In the genomic region with DNA sequence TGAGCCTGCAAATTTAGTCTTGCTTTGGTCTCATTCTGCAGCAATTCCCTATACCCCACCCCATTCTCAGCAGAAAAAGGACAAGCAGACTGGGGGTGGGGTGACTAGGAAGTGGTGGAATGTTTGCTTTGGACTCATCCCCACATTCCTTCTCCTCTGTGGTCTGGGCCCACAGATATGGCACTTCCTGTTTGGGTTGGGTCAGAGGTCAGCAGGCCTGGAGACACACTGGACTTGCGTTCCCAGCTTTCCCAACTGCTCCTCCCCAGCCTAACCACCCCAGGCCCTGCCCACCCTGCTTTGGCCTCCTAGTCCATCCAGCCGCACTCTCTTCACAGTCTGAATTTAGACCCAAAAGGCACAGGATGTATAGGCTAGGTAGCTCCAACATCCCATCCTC, we compare ENCODE assay signal across 12 mouse cellular contexts. TPM values are rescaled to one million over a fixed set of nuclear protein-coding genes. Genes with fewer than 3 reads are reported as not detected.
DNase-seq lines count a peak whose midpoint lies in the region; ATAC-seq and TF ChIP-seq lines count a peak whose summit lies in the region.
"Had no signal": no experiment of that assay in that cellular context is flagged by ENCODE, and none has a peak within 500 bp of the region (broad histone marks: within the 10 kb centered on the region; RNA-seq: fewer than 3 reads in every experiment).

No protein-coding gene starts in this region.

- H3K27ac ChIP-seq in heart, postnatal 0 days (ENCODE audit: low read depth) = peak overlapping the region; percentile 64
- peak overlapping the region; percentile 53; the same call in 1 of the 2 replicates for H3K27ac ChIP-seq in testis, adult 2 months (ENCODE audit: control insufficient read depth, insufficient read depth, low read depth, low read length)
- H3K27ac ChIP-seq in hindbrain, embryonic 12.5 days = no peak overlapping the region
- H3K27ac ChIP-seq in midbrain, embryonic 11.5 days (ENCODE audit: low read depth, low read length) = no peak overlapping the region
- H3K27ac ChIP-seq: macrophage had no signal

- 72% methylated on average over 2 of the region's 2 CpGs for WGBS in heart, postnatal 0 days
- 62% methylated on average over 2 of the region's 2 CpGs for WGBS in hindbrain, embryonic 12.5 days
- WGBS in midbrain, embryonic 11.5 days = 60% methylated on average over 2 of the region's 2 CpGs

- intact Hi-C loops in gastrocnemius, postnatal 36 days (cut with DNase I) = no loop called here
- intact Hi-C loops in gastrocnemius, postnatal 14 days (cut with DNase I; ENCODE audit: low total_unique reads) = no loop called here

- ATAC-seq in heart, postnatal 0 days (ENCODE audit: insufficient read depth, low read depth) = peak; percentile 71
- no peak for ATAC-seq in hindbrain, embryonic 12.5 days (ENCODE audit: low FRiP score)
- no peak for ATAC-seq in midbrain, embryonic 11.5 days (ENCODE audit: low FRiP score)

- H3K9me3 ChIP-seq in heart, postnatal 0 days (replicated peaks; ENCODE audit: control insufficient read depth, low read length) = no peaks in the 10 kb centered on the region
- no peaks in the 10 kb centered on the region for H3K9me3 ChIP-seq in hindbrain, embryonic 12.5 days (replicated peaks)
- no peaks in the 10 kb centered on the region for H3K9me3 ChIP-seq in midbrain, embryonic 11.5 days (ENCODE audit: control insufficient read depth, low read length)

- no peak for TF ChIP-seq POLR2A in testis, adult 2 months (IDR thresholded peaks at IDR 0.05; ENCODE audit: control insufficient read depth, low read depth, low read length)

- TF ChIP-seq CTCF in heart, postnatal 0 days (IDR thresholded peaks at IDR 0.05; ENCODE audit: low read depth) = no peak
- TF ChIP-seq CTCF in testis, adult 2 months (IDR thresholded peaks at IDR 0.05; ENCODE audit: control insufficient read depth, insufficient read depth, insufficient replicate concordance, low read depth, low read length) = no peak

- peak; percentile 31 for DNase-seq in gastrocnemius, postnatal 25 days
- no peak for DNase-seq in gastrocnemius, postnatal 36 days
- peak; percentile 51 for DNase-seq in heart, postnatal 0 days (ENCODE audit: low spot score)
- peak; percentile 46 for DNase-seq in liver
- DNase-seq in midbrain, embryonic 11.5 days (ENCODE audit: low spot score, missing footprints) = no peak
- no peak for DNase-seq in gastrocnemius, postnatal 14 days
- DNase-seq: cerebellum, adult 18-20 months had no signal

- 0 out of 2 replicates have a peak, but pooled peaks have one; percentile 45 for TF ChIP-seq EP300 in heart, postnatal 0 days (IDR thresholded peaks at IDR 0.05; ENCODE audit: low read depth)

- H3K4me2 ChIP-seq in heart, postnatal 0 days (ENCODE audit: low read depth, low read length) = no peak overlapping the region
- H3K4me2 ChIP-seq in hindbrain, embryonic 12.5 days (replicated peaks) = no peak overlapping the region
- H3K4me2 ChIP-seq in midbrain, embryonic 11.5 days = no peak overlapping the region

- no peaks in the 10 kb centered on the region for H3K4me1 ChIP-seq in heart, postnatal 0 days (ENCODE audit: control insufficient read depth, insufficient read depth)
- no peaks in the 10 kb centered on the region for H3K4me1 ChIP-seq in testis, adult 2 months (ENCODE audit: control insufficient read depth, insufficient read depth, low read length)
- 0 out of 2 replicates have a peak, but pooled peaks cover 2% of the 10 kb centered on the region for H3K4me1 ChIP-seq in hindbrain, embryonic 12.5 days
- no peaks in the 10 kb centered on the region for H3K4me1 ChIP-seq in midbrain, embryonic 11.5 days (ENCODE audit: control insufficient read depth, insufficient read depth, low read length)

- no peak overlapping the region for H3K9ac ChIP-seq in heart, postnatal 0 days (replicated peaks; ENCODE audit: low read depth, low read length)
- no peak overlapping the region for H3K9ac ChIP-seq in hindbrain, embryonic 12.5 days
- H3K9ac ChIP-seq in midbrain, embryonic 11.5 days (ENCODE audit: low read length) = no peak overlapping the region

- no peaks in the 10 kb centered on the region for H3K36me3 ChIP-seq in heart, postnatal 0 days (replicated peaks; ENCODE audit: control insufficient read depth, insufficient read depth, low read length)
- no peaks in the 10 kb centered on the region for H3K36me3 ChIP-seq in testis, adult 2 months (ENCODE audit: control insufficient read depth, insufficient read depth, low read length)
- H3K36me3 ChIP-seq in hindbrain, embryonic 12.5 days = no peaks in the 10 kb centered on the region
- no peaks in the 10 kb centered on the region for H3K36me3 ChIP-seq in midbrain, embryonic 11.5 days (ENCODE audit: control insufficient read depth, insufficient read depth, low read length)

- no peaks in the 10 kb centered on the region for H3K27me3 ChIP-seq in heart, postnatal 0 days (ENCODE audit: control insufficient read depth, insufficient read depth, low read length)
- no peaks in the 10 kb centered on the region for H3K27me3 ChIP-seq in testis, adult 2 months (ENCODE audit: control insufficient read depth, insufficient read depth, low read length)
- no peaks in the 10 kb centered on the region; the same call in 1 of the 2 replicates for H3K27me3 ChIP-seq in hindbrain, embryonic 12.5 days
- no peaks in the 10 kb centered on the region for H3K27me3 ChIP-seq in midbrain, embryonic 11.5 days (ENCODE audit: control insufficient read depth, insufficient read depth, low read length)
- H3K27me3 ChIP-seq: CH12.LX had no signal

- no peak overlapping the region for H3K4me3 ChIP-seq in heart, postnatal 0 days (ENCODE audit: low read depth, low read length)
- H3K4me3 ChIP-seq in testis, adult 2 months (ENCODE audit: control insufficient read depth, low read depth, low read length) = no peak overlapping the region
- no peak overlapping the region for H3K4me3 ChIP-seq in hindbrain, embryonic 12.5 days
- no peak overlapping the region for H3K4me3 ChIP-seq in midbrain, embryonic 11.5 days (ENCODE audit: low read depth, low read length)

RNA-seq across cellular contexts. Expression of gene Bgn, which starts 6.8 kb away (rescaled TPM):
- total RNA-seq in gastrocnemius, postnatal 25 days (2021) = 100 to 1,000 TPM; 116 to 139 TPM
- 100 to 1,000 TPM in 1 of 2 experiments, 10 to 100 TPM in 1; 70.0 to 118 TPM for total RNA-seq in gastrocnemius, postnatal 36 days (2021)
- total RNA-seq in heart, postnatal 0 days (2014; rRNA removed; ENCODE audit: low replicate concordance) = 198 and 304 TPM in 2 replicates
- polyA plus RNA-seq in heart, postnatal 0 days (2015; fragmentation: Nextera tagmentation; extraction: Ambion mirVana) = 61.6 and 64.1 TPM in 2 replicates
- polyA plus RNA-seq in testis, adult 2 months (2012; rRNA removed) = 32.9 and 54.4 TPM in 2 replicates
- 43.9 and 49.2 TPM in 2 replicates for polyA plus RNA-seq in hindbrain, embryonic 12.5 days (2016; fragmentation: Nextera tagmentation; extraction: Ambion mirVana)
- 42.1 and 43.4 TPM in 2 replicates for polyA plus RNA-seq in midbrain, embryonic 11.5 days (2014; fragmentation: Nextera tagmentation; extraction: Ambion mirVana)
- total RNA-seq in gastrocnemius, postnatal 14 days (2021) = 100 to 1,000 TPM; 213 to 236 TPM
- total RNA-seq: CH12.LX had no signal

RNA-seq across cellular contexts. Expression of gene Haus7, which starts 17.8 kb away (rescaled TPM):
- 10 to 100 TPM in 1 of 2 experiments, 1 to 10 TPM in 1; 9.8 to 13.3 TPM for total RNA-seq in gastrocnemius, postnatal 25 days (2021)
- 10 to 100 TPM; 11.0 to 13.7 TPM for total RNA-seq in gastrocnemius, postnatal 36 days (2021)
- total RNA-seq in heart, postnatal 0 days (2014; rRNA removed; ENCODE audit: low replicate concordance) = 15.6 and 23.2 TPM in 2 replicates
- 33.3 and 34.7 TPM in 2 replicates for polyA plus RNA-seq in heart, postnatal 0 days (2015; fragmentation: Nextera tagmentation; extraction: Ambion mirVana)
- 26.9 and 34.0 TPM in 2 replicates for polyA plus RNA-seq in testis, adult 2 months (2012; rRNA removed)
- 65.1 and 69.3 TPM in 2 replicates for polyA plus RNA-seq in hindbrain, embryonic 12.5 days (2016; fragmentation: Nextera tagmentation; extraction: Ambion mirVana)
- 72.3 and 73.5 TPM in 2 replicates for polyA plus RNA-seq in midbrain, embryonic 11.5 days (2014; fragmentation: Nextera tagmentation; extraction: Ambion mirVana)
- total RNA-seq in gastrocnemius, postnatal 14 days (2021) = 10 to 100 TPM; 15.7 to 20.4 TPM

RNA-seq across cellular contexts. Expression of gene Atp2b3, which starts 26.3 kb away (rescaled TPM):
- 10 to 100 TPM; 10.6 to 11.8 TPM for total RNA-seq in gastrocnemius, postnatal 25 days (2021)
- total RNA-seq in gastrocnemius, postnatal 36 days (2021) = 10 to 100 TPM; 13.2 to 14.3 TPM
- total RNA-seq in heart, postnatal 0 days (2014; rRNA removed; ENCODE audit: low replicate concordance) = 0.53 and 1.1 TPM in 2 replicates
- polyA plus RNA-seq in heart, postnatal 0 days (2015; fragmentation: Nextera tagmentation; extraction: Ambion mirVana) = 0.14 and 0.20 TPM in 2 replicates
- polyA plus RNA-seq in testis, adult 2 months (2012; rRNA removed) = 1.7 and 3.1 TPM in 2 replicates
- 1.6 and 1.7 TPM in 2 replicates for polyA plus RNA-seq in hindbrain, embryonic 12.5 days (2016; fragmentation: Nextera tagmentation; extraction: Ambion mirVana)
- 0.25 and 0.30 TPM in 2 replicates for polyA plus RNA-seq in midbrain, embryonic 11.5 days (2014; fragmentation: Nextera tagmentation; extraction: Ambion mirVana)
- 1 to 10 TPM; 8.2 to 8.7 TPM for total RNA-seq in gastrocnemius, postnatal 14 days (2021)
- total RNA-seq: CH12.LX had no signal
- polyA plus RNA-seq: spleen, adult 2 months had no signal

RNA-seq across cellular contexts. Expression of gene Trex2, which starts 41.5 kb away (rescaled TPM):
- total RNA-seq in gastrocnemius, postnatal 25 days (2021) = not detected
- total RNA-seq in gastrocnemius, postnatal 36 days (2021) = not detected
- not detected in 2 replicates for total RNA-seq in heart, postnatal 0 days (2014; rRNA removed; ENCODE audit: low replicate concordance)
- polyA plus RNA-seq in heart, postnatal 0 days (2015; fragmentation: Nextera tagmentation; extraction: Ambion mirVana) = not detected in 2 replicates
- polyA plus RNA-seq in testis, adult 2 months (2012; rRNA removed) = not detected in 2 replicates
- not detected in 2 replicates for polyA plus RNA-seq in hindbrain, embryonic 12.5 days (2016; fragmentation: Nextera tagmentation; extraction: Ambion mirVana)
- not detected in 2 replicates for polyA plus RNA-seq in midbrain, embryonic 11.5 days (2014; fragmentation: Nextera tagmentation; extraction: Ambion mirVana)
- total RNA-seq in gastrocnemius, postnatal 14 days (2021) = not detected
- total RNA-seq: CH12.LX had no signal
- polyA plus RNA-seq: macrophage; spleen, adult 2 months had no signal

Comparison
In these comparisons a context has a peak if more than half of its experiments do, and no peak if none do; other contexts are left out.
1. DNase-seq: peak in gastrocnemius, postnatal 25 days (single experiment), heart, postnatal 0 days (single experiment) and liver (single experiment); none in gastrocnemius, postnatal 36 days (0 of 2), midbrain, embryonic 11.5 days (single experiment) and gastrocnemius, postnatal 14 days (single experiment).
2. H3K27ac ChIP-seq: peak in heart, postnatal 0 days (single experiment) and testis, adult 2 months (single experiment); none in hindbrain, embryonic 12.5 days (single experiment) and midbrain, embryonic 11.5 days (single experiment).